Mouse (Mus musculus) MEL (cell line): Measurements from ENCODE around the gene Nek9.

Experiments
- CTCF ChIP-seq, 3 experiments: IDR thresholded peaks in 2 of 3; conservative IDR thresholded peaks in 1 of 3; 2 replicates each; pipeline ENCODE4 v1.5.1; 2011 to 2012; ENCODE audit warnings: low read length in 3 of 3, low read depth in 2 of 3, mild to moderate bottlenecking in 2 of 3, improper control_type of control experiment in 1 of 3, inconsistent platforms in 1 of 3, mixed read lengths in 1 of 3, moderate library complexity in 1 of 3; ENCODE audit not compliant: control insufficient read depth in 1 of 3, insufficient read depth in 1 of 3, poor library complexity in 1 of 3, severe bottlenecking in 1 of 3
- MAX ChIP-seq: IDR thresholded peaks from 2 replicates; pipeline ENCODE4 v1.6.1; 2011; ENCODE audit warnings: low read length, improper control_type of control experiment
- MXI1 ChIP-seq: IDR thresholded peaks from 2 replicates; pipeline ENCODE4 v1.6.1; 2011; ENCODE audit warnings: mild to moderate bottlenecking, low read depth, low read length, improper control_type of control experiment
- MYB ChIP-seq: IDR thresholded peaks from 2 replicates; pipeline ENCODE4 v1.6.1; 2011; ENCODE audit warnings: mild to moderate bottlenecking, low read depth, low read length, improper control_type of control experiment
- MYC ChIP-seq: IDR thresholded peaks from 2 replicates; pipeline ENCODE4 v1.6.1; 2011; ENCODE audit warnings: low read depth, mild to moderate bottlenecking, low read length, improper control_type of control experiment, moderate library complexity
- POLR2A ChIP-seq, 2 experiments: IDR thresholded peaks; 2 replicates each; pipeline ENCODE4 v1.6.1; 2011 to 2012; ENCODE audit warnings: low read length in 2 of 2, mild to moderate bottlenecking in 2 of 2, control low read depth in 1 of 2, improper control_type of control experiment in 1 of 2, low read depth in 1 of 2, moderate library complexity in 1 of 2; ENCODE audit not compliant: control insufficient read depth in 1 of 2, insufficient read depth in 1 of 2, poor library complexity in 1 of 2
- SIN3A ChIP-seq: IDR thresholded peaks from 2 replicates; pipeline ENCODE4 v1.6.1; 2012; ENCODE audit warnings: low read length, improper control_type of control experiment, inconsistent platforms
- SMC3 ChIP-seq: IDR thresholded peaks from 2 replicates; pipeline ENCODE4 v1.6.1; 2011; ENCODE audit warnings: low read depth, low read length, improper control_type of control experiment
- TBP ChIP-seq: IDR thresholded peaks from 2 replicates; pipeline ENCODE4 v1.8.0; 2011; ENCODE audit warnings: low read depth, low read length, improper control_type of control experiment
- ZNF384 ChIP-seq: IDR thresholded peaks from 2 replicates; pipeline ENCODE4 v1.6.1; 2012; ENCODE audit warnings: low read depth, mild to moderate bottlenecking, inconsistent platforms, low read length, improper control_type of control experiment

- TF ChIP-seq MYB (0 out of 2 replicates have a peak, but pooled peaks have one; percentile 8), POLR2A (IDR thresholded peaks at IDR 0.05; ENCODE audit: control insufficient read depth in 1 of 2, insufficient read depth in 1 of 2, low read depth in 1 of 2, low read length in 2 of 2, poor library complexity in 1 of 2) (no peak), MXI1 (peak; percentile 95), SMC3 (no peak), MYC (no peak), ZNF384 (peak; percentile 77; the same call in 1 of the 2 replicates), TBP (no peak), MAX (peak; percentile 48), CTCF (IDR thresholded peaks at IDR 0.05 in 2 of 3, conservative IDR thresholded peaks at IDR 0.05 in 1 of 3; ENCODE audit: control insufficient read depth in 1 of 3, insufficient read depth in 1 of 3, low read depth in 2 of 3, low read length in 3 of 3, poor library complexity in 1 of 3, severe bottlenecking in 1 of 3) (no peak), SIN3A (peak; percentile 75; the same call in 1 of the 2 replicates)
Measured at GRCm38 (mm10) chr12:85280845-85281651, 58.1 kb downstream of the Nek9 start.
